Mouse (Mus musculus) WW6 (cell line): ENCODE measurements around the gene Cplane1.

Experiments used
- DNase-seq: peaks from one replicate; pipeline ENCODE4 v3.0.0-alpha.2; 2013; ENCODE audit warnings: low read depth, low spot score

The Cplane1 gene

GRCm38 (mm10) chr15:8294150-8294549 is 125.2 kb downstream of the Cplane1 start:
- DNase-seq, result no peak

GRCm38 (mm10) chr15:8302944-8303343 is 134.0 kb downstream of the Cplane1 start:
- DNase-seq, result no peak

GRCm38 (mm10) chr15:8305474-8305873 is 136.6 kb downstream of the Cplane1 start:
- no peak for DNase-seq

GRCm38 (mm10) chr15:8317381-8317780 is 148.5 kb downstream of the Cplane1 start:
- DNase-seq, result no peak

GRCm38 (mm10) chr15:8319191-8319590 is 150.3 kb downstream of the Cplane1 start:
- no peak for DNase-seq
